Mouse (Mus musculus) MEL-GATA-1-ER (cell line): ENCODE results near the gene Fgfr2.
A peak's percentile ranks its signal among the peaks of the same experiment; 100 is the strongest.

Source experiments
- DNase-seq: peaks from one replicate; pipeline ENCODE4 v3.0.0-alpha.2; 2012; ENCODE audit warnings: low read depth; ENCODE audit errors: extremely low read depth

Gene Fgfr2

GRCm38 (mm10) chr7:132619549-132619948 lies 503.6 kb downstream of the Fgfr2 start:
- DNase-seq: no peak

GRCm38 (mm10) chr7:132617021-132617564 lies 506.1 kb downstream of the Fgfr2 start:
- no peak for DNase-seq

GRCm38 (mm10) chr7:132616391-132616790 lies 506.8 kb downstream of the Fgfr2 start:
- DNase-seq: no peak

GRCm38 (mm10) chr7:132615346-132615745 lies 507.8 kb downstream of the Fgfr2 start:
- DNase-seq: no peak

GRCm38 (mm10) chr7:132611530-132611929 lies 511.6 kb downstream of the Fgfr2 start:
- DNase-seq: no peak

GRCm38 (mm10) chr7:132610468-132611318 lies 512.5 kb downstream of the Fgfr2 start, which contains the start of gene Lhpp:
Gene Lhpp (plus strand): TSS chr7:132610638.
- peak; percentile 73 for DNase-seq

- DNase-seq: no peak
Measured at GRCm38 (mm10) chr7:132608316-132609020, 514.7 kb downstream of the Fgfr2 start.

- no peak for DNase-seq
Measured at GRCm38 (mm10) chr7:132605689-132606088, 517.5 kb downstream of the Fgfr2 start.

- DNase-seq: no peak
Measured at GRCm38 (mm10) chr7:132604720-132605119, 518.4 kb downstream of the Fgfr2 start.

- no peak for DNase-seq
Measured at GRCm38 (mm10) chr7:132600926-132601325, 522.2 kb downstream of the Fgfr2 start.

GRCm38 (mm10) chr7:132600026-132600425 lies 523.1 kb downstream of the Fgfr2 start:
- DNase-seq: no peak

GRCm38 (mm10) chr7:132599071-132599975 lies 523.8 kb downstream of the Fgfr2 start, which contains the start of gene Nkx1-2:
Gene Nkx1-2 (minus strand): TSS chr7:132599637.
- DNase-seq: no peak

GRCm38 (mm10) chr7:132597251-132598041 lies 525.7 kb downstream of the Fgfr2 start:
- no peak for DNase-seq

GRCm38 (mm10) chr7:132596557-132597250 lies 526.4 kb downstream of the Fgfr2 start:
- no peak for DNase-seq

- DNase-seq: peak; percentile 86
Measured at GRCm38 (mm10) chr7:132595787-132596186, 527.4 kb downstream of the Fgfr2 start.

GRCm38 (mm10) chr7:132594325-132594724 lies 528.8 kb downstream of the Fgfr2 start:
- no peak for DNase-seq

- DNase-seq: no peak
Measured at GRCm38 (mm10) chr7:132593762-132594161, 529.4 kb downstream of the Fgfr2 start.

GRCm38 (mm10) chr7:132589610-132590009 lies 533.5 kb downstream of the Fgfr2 start:
- no peak for DNase-seq

- no peak for DNase-seq
Measured at GRCm38 (mm10) chr7:132587167-132587566, 536.0 kb downstream of the Fgfr2 start.
